Mouse (Mus musculus): ENCODE data around the gene Fbxl18.

GRCm38 (mm10) chr5:142848149-142848548 lies 47.1 kb downstream of the Fbxl18 start:
- TF ChIP-seq CTCF (IDR thresholded peaks at IDR 0.05 in 2 of 3, conservative IDR thresholded peaks at IDR 0.05 in 1 of 3; ENCODE audit: control insufficient read depth in 1 of 3, insufficient read depth in 1 of 3, low read depth in 2 of 3, low read length in 3 of 3, poor library complexity in 1 of 3, severe bottlenecking in 1 of 3) = no peak
- TF ChIP-seq NRF1 (IDR thresholded peaks at IDR 0.05; ENCODE audit: insufficient read depth, low read depth, low read length, poor library complexity, severe bottlenecking) = no peak
- no peak for TF ChIP-seq HCFC1 (IDR thresholded peaks at IDR 0.05; ENCODE audit: low read depth, low read length)
